Mouse (Mus musculus): ENCODE data around the gene Leng9.

The Leng9 gene

GRCm38 (mm10) chr7:4144766-4145551, 5.2 kb downstream of the Leng9 start:
- no peak for DNase-seq (ENCODE audit: extremely low spot score, low read depth, low spot score)

GRCm38 (mm10) chr7:4144046-4144445, 6.1 kb downstream of the Leng9 start:
- no peak for DNase-seq (ENCODE audit: extremely low spot score, low read depth, low spot score)

- no peak for DNase-seq (ENCODE audit: extremely low spot score, low read depth, low spot score)
These were observed 6.7 kb downstream of the Leng9 start for GRCm38 (mm10) chr7:4143506-4143905.

DNA sequence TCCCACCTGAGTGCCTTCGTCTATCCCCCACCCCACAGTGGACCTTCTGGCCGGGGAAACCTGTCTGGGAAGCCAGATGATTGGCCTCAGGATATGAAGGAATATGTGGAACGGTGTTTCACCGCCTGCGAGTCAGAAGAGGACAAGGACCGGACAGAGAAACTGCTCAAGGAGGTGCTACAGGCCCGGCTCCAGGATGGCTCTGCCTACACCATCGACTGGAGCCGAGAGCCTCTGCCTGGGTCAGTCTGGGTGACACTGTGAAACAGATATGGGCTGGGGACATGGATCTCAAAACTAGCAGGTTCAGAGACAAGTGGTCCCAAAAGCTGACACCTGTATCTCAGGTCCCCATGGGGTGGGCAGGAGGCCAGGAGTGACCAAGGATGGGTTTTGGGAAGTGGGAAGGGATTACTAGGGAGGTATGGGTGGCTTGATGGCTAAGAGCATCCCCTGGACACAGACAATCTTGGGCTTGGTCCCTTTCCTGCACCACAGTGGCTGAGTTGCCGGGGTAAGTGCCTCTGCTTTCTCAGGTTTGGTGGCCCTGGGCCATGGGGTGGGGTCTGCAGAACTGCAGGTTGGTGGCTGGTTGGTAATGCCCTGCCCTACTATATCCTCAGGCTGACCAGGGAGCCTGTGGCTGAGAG, 7.3 kb downstream of the Leng9 start:
- DNase-seq (ENCODE audit: extremely low spot score, low read depth, low spot score), result no peak

DNA sequence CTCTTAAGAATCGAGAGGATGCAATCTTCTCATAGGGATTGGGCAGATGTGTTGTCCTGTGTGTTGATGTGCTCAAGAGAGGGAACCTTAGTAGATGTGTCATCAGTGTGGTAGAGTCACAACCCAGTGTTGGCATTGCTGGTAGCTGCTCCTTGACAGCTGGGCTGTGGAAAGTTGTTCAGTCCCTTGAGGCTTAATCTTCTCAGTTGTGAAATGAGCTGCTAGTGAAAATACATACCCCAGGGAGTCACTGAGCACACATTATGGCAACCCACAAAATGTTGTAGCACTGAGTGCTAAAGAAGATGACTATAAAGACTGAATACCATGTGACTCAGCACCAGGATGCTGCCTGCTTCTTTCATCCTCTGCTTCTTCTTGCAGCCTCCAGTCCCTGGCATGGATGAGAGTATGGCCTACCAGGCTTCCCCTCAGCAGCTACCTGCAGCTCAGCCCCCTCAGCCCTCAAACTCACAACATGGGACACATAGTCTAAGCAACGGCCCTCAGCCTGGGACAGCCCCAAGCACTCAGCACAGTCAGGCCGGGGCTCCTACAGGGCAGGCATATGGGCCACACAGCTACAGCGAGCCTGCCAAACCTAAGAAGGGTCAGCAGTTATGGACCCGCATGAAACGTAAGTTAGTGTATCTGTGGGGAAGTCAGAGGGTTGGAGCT, 8.4 kb downstream of the Leng9 start:
- no peak for DNase-seq (ENCODE audit: extremely low spot score, low read depth, low spot score)

- no peak for DNase-seq (ENCODE audit: extremely low spot score, low read depth, low spot score)
These were observed 10.8 kb downstream of the Leng9 start for GRCm38 (mm10) chr7:4139391-4139790.

DNA sequence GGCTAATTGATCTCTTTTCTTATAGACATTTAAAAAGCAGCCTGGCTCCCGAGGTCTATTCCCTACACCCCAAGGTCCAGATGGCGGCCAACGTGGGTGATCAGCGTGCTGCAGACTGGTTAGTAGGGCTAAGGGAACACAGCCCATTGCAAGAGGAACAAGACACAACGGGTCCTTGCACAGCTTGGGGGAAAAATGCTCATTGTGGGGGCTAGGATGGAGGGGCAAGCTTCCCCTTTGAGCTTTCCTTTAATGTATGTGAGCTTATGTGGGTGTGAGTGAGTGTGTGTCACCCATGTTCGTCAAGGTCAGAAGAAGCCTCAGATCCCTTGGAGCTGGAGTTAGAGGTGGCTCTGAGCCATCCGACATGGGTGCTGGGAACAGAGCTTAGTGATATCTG, 11.5 kb downstream of the Leng9 start:
- no peak for DNase-seq (ENCODE audit: extremely low spot score, low read depth, low spot score)

DNA sequence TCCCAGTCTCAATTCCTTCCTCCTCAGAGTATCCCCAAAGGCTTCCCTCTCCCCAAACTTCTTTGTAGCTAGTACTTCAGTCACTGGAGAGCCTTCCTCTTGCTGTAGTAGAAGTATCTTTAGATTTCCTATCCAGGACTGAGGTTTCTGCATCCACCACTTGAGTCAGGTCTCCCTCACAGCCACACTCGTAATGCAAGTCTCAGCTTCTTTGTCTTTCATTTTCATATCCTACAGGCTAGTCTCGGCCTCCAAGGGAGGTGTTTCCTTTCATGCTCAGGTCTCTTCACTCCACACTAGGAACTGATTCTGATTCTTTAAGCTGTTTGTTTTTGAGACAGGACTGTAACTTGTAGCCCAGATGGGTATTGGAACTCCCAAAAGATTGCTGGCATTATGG, 12.0 kb downstream of the Leng9 start:
- no peak for DNase-seq (ENCODE audit: extremely low spot score, low read depth, low spot score)

GRCm38 (mm10) chr7:4137746-4138145, 12.4 kb downstream of the Leng9 start:
- no peak for DNase-seq (ENCODE audit: extremely low spot score, low read depth, low spot score)

DNA sequence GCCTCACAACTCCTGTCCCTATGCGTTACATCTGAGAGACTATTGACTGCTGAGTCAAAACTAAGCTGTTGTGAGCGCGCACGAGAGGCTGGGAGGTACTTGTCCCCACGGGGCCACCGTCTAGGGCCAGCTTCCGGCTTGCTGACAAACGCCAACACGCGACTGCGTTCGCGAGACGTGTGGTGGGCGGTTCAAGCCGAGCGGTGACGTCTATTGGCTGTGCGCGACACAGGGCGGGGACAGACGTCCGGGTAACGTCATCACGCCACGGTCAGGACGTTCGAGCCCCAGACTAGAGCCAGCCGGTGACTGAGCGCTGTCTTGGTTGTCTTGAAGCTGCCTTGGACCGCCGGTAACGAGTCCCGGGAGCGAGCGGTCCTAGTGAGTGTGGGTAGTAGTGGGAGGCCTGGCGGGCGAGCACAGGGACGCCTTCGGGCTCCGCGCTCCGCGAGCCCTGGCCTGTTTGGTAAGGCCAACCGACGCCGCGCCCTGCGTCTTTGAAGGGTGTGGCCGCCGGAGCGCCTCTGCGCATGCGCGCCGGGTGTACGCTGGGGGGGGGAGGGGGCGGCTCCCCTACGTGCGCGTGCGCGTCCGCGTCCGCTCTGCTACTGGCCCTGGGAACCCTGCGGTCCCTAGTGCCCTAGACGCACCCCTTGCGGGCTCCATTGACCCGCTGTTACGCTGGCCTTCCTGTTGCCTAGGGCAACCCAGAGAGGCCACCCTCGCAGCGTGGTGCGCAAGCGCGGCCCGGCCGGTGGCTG, 13.2 kb downstream of the Leng9 start, which contains the start of gene Leng8:
Gene Leng8, plus strand, starts transcription at position 269 of the 761 bp plus-strand sequence.
- DNase-seq (ENCODE audit: extremely low spot score, low read depth, low spot score), result peak; percentile 92

DNA sequence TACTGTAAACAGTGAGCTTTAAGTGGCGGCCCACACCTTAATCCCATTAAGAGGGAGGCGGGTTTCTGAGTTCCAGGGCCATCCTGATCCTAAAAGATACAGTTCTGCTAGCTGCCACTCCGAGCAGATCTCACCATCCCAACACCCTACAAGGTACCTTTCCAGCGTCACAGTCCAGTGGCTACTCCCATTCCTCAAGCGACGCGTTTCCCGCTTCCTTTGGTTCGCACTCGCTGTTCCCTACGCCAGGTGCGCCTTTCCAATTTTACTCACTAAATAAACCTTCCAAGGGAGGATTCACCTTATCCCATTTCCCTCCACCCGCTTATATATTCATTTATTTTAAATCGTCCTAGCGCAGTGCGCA, 13.8 kb downstream of the Leng9 start:
- no peak for DNase-seq (ENCODE audit: extremely low spot score, low read depth, low spot score)

- no peak for DNase-seq (ENCODE audit: extremely low spot score, low read depth, low spot score)
These were observed 15.3 kb downstream of the Leng9 start for GRCm38 (mm10) chr7:4134911-4135310.

GRCm38 (mm10) chr7:4132998-4133397, 17.2 kb downstream of the Leng9 start:
- DNase-seq (ENCODE audit: extremely low spot score, low read depth, low spot score), result no peak

- DNase-seq (ENCODE audit: extremely low spot score, low read depth, low spot score), result no peak
These were observed 17.6 kb downstream of the Leng9 start for GRCm38 (mm10) chr7:4132581-4132980.

DNA sequence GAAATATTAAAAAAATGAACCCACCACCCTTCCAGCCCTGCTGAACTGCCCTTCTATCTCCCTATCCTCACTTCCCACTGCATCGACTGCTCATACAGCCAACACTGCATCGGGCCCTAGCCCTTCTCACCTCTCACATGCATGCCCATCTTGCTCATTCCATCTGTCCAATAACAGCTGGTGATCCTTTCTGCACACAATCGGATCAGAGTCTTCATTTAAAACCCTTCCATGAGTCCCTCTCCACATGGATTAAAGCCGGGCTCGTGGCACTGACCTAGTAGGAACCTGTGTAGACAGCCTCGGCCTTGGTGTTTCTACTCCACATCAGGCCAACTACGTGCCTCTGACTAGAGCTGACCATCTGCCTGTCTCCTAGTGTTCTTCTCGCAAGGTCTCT, 18.2 kb downstream of the Leng9 start:
- DNase-seq (ENCODE audit: extremely low spot score, low read depth, low spot score), result no peak

GRCm38 (mm10) chr7:4130686-4131452, 19.3 kb downstream of the Leng9 start:
- no peak for DNase-seq (ENCODE audit: extremely low spot score, low read depth, low spot score)

DNA sequence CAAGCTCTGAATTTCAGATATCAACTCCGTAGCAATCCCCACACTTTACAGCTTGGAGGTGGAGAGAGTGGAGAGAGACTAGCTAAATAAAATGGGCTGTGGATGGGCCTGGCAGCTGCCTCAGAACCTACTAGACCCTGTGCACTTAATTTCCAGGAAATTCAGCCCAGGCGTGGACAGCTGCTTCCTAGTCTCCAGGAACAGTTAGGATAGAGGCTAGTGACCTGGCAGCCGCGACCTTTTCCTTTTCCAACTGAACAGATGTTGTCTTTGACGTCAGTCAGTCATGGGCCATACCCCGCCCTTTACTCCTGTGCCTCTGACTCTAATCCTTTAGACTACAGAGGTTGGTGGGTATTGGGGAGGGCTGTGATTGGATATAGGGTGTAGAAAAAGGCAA, 21.3 kb downstream of the Leng9 start:
- no peak for DNase-seq (ENCODE audit: extremely low spot score, low read depth, low spot score)

DNA sequence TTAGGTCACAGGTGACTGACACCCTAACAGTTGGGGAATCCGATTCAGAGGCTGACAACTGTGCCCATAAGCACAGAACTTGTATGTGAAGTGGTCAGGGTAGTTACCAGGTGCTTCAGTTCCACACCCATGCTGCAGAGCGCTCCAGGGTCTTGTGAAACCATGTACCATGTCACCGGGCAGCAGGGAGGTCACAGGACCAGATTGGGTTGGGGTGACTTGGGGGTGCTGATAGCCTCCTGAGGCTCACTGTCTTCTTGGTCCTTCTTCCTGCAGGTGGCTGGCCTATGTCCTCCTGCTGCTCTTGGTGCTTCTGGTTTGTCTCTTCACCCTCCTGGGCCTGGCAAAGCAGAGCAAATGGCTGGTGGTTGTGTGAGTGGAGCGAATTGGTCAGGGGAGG, 22.3 kb downstream of the Leng9 start:
- DNase-seq (ENCODE audit: extremely low spot score, low read depth, low spot score), result no peak

DNA sequence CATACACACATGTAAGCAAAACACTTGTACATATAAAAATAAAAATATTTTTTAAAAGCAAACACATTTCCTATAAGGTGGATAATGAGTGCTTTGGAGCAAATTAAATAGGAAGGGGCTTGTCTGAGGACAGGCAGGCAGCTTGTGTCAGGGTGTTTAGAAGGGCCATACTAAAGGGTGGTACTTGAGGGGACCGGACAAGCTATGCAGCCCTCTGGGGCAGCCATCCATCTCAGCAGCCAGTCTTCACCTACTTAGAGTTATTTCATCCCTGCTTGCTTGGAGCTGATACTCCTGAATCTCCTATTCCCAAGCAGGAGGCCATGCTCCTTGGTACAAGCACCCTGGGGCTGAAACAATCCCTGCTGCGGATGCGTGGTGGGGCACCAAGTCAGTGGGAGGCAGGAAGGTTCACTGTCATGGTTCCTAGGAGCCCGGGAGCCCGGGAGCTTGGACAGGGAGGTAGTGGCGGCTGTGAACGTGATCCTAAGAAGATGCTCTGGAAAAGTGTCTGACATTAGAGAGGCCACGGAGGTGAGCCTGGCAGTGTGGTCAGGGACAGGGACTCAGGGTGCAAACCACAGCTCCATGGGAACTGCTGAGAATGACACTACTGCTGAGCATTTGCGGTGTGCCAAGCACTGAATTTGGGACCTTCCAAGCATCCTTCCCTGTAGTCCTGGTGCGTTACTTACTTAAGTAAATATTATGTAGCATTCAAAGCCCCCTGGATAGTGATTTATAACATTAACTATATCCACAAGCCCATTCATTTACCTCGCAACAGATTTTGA, 23.0 kb downstream of the Leng9 start:
- DNase-seq (ENCODE audit: extremely low spot score, low read depth, low spot score), result no peak

GRCm38 (mm10) chr7:4125306-4125705, 24.9 kb downstream of the Leng9 start:
- no peak for DNase-seq (ENCODE audit: extremely low spot score, low read depth, low spot score)
